Mouse (Mus musculus): ENCODE results near the gene Prss2.

- TF ChIP-seq CTCF (conservative IDR thresholded peaks at IDR 0.05; ENCODE audit: insufficient read depth, insufficient read length, low read depth, low read length) (no peak), POLR2A (IDR thresholded peaks at IDR 0.05; ENCODE audit: low read depth, low read length) (no peak)
These were observed 34.8 kb downstream of the Prss2 start for GRCm38 (mm10) chr6:41556389-41556788.
